Mouse (Mus musculus) erythroblast, embryonic 14.5 days (primary cell): Measurements from ENCODE around the gene Sun2. TPM values are rescaled to one million over a fixed set of nuclear protein-coding genes. Genes with fewer than 3 reads are reported as not detected.

Experiments used
- H3K27me3 ChIP-seq: 2 replicates; pipeline ENCODE4 v1.6.1; 2012; ENCODE audit warnings: inconsistent platforms; ENCODE audit not compliant: control insufficient read depth
- H3K36me3 ChIP-seq: 2 replicates; pipeline ENCODE4 v1.6.1; 2012; ENCODE audit warnings: mild to moderate bottlenecking, inconsistent platforms; ENCODE audit not compliant: control insufficient read depth
- H3K4me1 ChIP-seq: 2 replicates; pipeline ENCODE4 v1.6.1; 2012; ENCODE audit warnings: inconsistent platforms; ENCODE audit not compliant: control insufficient read depth
- H3K4me3 ChIP-seq: replicated peaks from 2 replicates; pipeline ENCODE3; 2012; ENCODE audit warnings: moderate library complexity, mild to moderate bottlenecking, inconsistent platforms
- H3K9me3 ChIP-seq: 2 replicates; pipeline ENCODE4 v1.6.1; 2012; ENCODE audit warnings: low read length, inconsistent platforms, mixed read lengths; ENCODE audit not compliant: control insufficient read depth
- GATA1 ChIP-seq: IDR thresholded peaks from 2 replicates; pipeline ENCODE4 v1.6.1; 2012; ENCODE audit warnings: low read length, inconsistent platforms, mixed read lengths
- TAL1 ChIP-seq: IDR thresholded peaks from 3 replicates; pipeline ENCODE4 v1.6.1; 2012; ENCODE audit warnings: low read length, inconsistent platforms, mixed read lengths
- polyA plus RNA-seq: library from polyadenylated mRNA; stranded (reverse); fragments of >175 nt; gene quantifications from 2 replicates; pipeline ENCODE4 v1.2.3, GENCODE M21; 2012

Gene Sun2
- polyA plus RNA-seq, 1 experiment, result 4.2 TPM

DNA sequence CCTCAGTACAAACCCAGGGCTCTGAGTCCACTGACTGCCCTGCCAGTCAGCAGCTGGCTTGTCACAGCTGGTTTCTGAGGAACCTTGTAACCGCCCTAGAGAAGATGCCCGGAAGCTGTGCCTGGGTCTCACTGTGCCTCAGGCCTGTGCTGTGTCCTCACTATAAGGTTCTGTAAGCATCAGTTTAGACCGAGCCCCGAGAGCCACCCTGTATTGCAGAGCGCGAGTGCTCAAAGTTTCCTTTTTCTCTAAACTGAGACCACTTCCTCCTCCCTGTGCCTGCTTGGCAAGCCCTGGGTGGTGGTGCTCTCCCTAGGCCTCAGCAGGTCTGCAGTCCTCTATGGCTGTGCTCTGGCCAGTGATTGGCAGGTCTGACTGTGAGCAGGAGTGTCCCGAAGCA is 6.8 kb upstream of the Sun2 start:
- TF ChIP-seq TAL1, result no peak
- TF ChIP-seq GATA1, result no peak
- peaks cover 3% of the 10 kb centered on the region for H3K4me1 ChIP-seq
- H3K4me3 ChIP-seq, result no peak overlapping the region
- peaks cover 8% of the 10 kb centered on the region for H3K27me3 ChIP-seq
- no peaks in the 10 kb centered on the region for H3K9me3 ChIP-seq
- no peaks in the 10 kb centered on the region for H3K36me3 ChIP-seq

DNA sequence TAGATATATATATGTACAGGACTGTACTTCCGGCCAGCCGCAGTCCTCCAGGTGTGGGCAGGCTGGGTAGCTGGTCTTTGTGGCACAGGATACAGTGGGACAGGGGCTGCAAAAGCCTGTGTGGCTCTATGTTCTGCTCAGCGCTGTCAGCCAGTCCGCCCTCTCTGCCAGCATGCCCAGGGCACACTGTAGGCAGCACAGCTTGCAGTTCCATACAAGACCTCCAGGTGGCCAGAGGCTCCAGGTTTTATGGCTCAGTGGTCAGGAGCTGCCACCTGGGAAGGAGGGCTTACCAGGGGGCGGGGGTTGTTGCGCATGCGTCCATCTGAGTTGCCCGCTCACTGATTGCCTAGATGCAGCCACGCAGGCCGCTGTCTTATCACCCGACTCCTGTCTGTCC is 5.7 kb upstream of the Sun2 start:
- H3K36me3 ChIP-seq, result no peaks in the 10 kb centered on the region
- TF ChIP-seq GATA1 (no peak), TAL1 (no peak)
- peaks cover 6% of the 10 kb centered on the region for H3K4me1 ChIP-seq
- peaks cover 8% of the 10 kb centered on the region for H3K27me3 ChIP-seq
- H3K9me3 ChIP-seq, result no peaks in the 10 kb centered on the region
- H3K4me3 ChIP-seq, result no peak overlapping the region

DNA sequence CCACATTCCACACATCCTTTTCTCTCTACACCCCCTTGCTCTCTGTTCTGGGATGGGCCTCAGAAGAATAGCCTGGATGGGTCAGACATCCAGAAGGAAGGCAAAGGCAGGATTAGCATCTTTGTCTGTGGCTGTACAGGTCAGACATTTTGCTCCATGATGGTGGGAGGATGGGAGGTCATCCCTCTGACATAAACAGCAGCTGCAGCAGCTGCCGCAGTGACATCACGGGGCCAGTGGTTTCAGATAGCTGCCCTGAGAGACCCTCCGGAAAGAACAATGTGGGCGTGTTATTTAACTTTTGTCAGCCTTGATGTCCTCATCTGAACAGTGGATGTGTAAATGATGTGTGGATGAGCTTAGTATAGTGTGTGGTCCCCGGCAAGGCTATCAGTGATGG is 3.5 kb upstream of the Sun2 start:
- no peak for TF ChIP-seq GATA1
- H3K9me3 ChIP-seq, result no peaks in the 10 kb centered on the region
- no peak overlapping the region for H3K4me3 ChIP-seq
- no peaks in the 10 kb centered on the region for H3K36me3 ChIP-seq
- peaks cover 14% of the 10 kb centered on the region for H3K27me3 ChIP-seq
- peaks cover 24% of the 10 kb centered on the region for H3K4me1 ChIP-seq

DNA sequence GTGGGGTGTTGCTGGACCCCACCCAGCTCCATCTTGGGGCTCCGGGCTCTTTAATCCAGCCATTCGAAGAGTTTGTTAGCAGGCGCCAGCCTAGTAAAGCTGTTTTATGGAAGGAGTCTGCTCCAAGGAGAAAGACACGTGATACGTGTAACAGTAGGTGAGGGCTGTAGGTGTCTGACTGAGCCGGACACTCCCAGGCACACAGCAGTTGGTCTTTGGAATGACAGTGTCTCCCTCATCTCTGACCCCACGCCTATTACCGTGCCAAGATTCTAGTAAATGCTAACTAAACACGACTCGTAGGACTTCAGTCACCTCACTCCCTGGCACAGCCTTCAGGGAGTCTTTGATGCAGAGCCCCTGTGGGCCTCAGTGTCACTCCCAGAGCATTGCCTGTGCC is 3.0 kb upstream of the Sun2 start:
- TF ChIP-seq GATA1 (no peak), TAL1 (no peak)
- no peak overlapping the region for H3K4me3 ChIP-seq
- H3K27me3 ChIP-seq, result peaks cover 19% of the 10 kb centered on the region
- no peaks in the 10 kb centered on the region for H3K9me3 ChIP-seq
- H3K4me1 ChIP-seq, result peaks cover 29% of the 10 kb centered on the region
- H3K36me3 ChIP-seq, result no peaks in the 10 kb centered on the region

DNA sequence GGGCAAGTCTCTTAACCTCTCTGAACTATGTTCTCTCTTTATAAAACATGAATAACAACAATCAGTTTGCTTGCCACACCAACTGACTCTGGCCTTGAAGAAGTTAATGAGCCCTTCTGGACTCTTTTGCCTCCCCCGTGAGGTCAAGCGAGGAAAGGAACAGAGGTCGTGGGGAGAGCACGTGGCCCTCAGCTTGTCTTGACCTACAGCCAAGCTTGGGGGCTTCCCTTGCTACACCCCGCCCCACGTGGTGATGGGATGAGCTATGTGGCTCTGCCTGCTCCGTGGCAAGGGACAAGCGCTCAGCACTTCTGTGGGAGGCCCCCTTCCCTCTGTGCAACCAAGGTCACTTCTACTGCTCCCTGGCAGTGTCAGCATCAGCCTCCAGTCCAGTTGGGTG is 2.4 kb upstream of the Sun2 start:
- Histone ChIP-seq H3K4me3 (no peak overlapping the region), H3K9me3 (no peaks in the 10 kb centered on the region), H3K36me3 (peaks cover under 1% of the 10 kb centered on the region; the same call in 1 of the 2 replicates), H3K4me1 (peaks cover 32% of the 10 kb centered on the region), H3K27me3 (peaks cover 19% of the 10 kb centered on the region)
- TF ChIP-seq TAL1 (no peak), GATA1 (no peak)

DNA sequence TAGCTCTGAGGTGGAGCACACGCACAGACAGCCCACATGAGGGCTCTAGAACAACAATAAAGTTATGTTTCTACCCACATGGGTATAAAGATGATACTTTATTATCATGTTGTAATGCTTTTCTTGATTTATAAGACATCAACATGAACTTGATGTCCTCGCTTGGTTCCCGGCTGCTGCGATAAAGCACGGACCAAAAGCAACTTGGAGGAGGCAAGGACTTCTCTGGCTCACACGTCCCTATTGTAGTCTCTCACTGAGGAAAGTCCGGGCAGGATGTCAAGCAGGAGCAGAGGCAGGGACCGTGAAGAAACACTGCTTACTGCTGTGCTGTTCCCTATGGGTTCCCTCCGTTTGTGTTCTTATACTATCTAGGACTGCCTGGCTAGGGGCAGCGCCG is 1.7 kb upstream of the Sun2 start:
- peaks cover 34% of the 10 kb centered on the region for H3K4me1 ChIP-seq
- H3K4me3 ChIP-seq, result no peak overlapping the region
- peaks cover 19% of the 10 kb centered on the region for H3K27me3 ChIP-seq
- H3K36me3 ChIP-seq, result peaks cover 8% of the 10 kb centered on the region
- H3K9me3 ChIP-seq, result no peaks in the 10 kb centered on the region
- TF ChIP-seq TAL1, result no peak
- no peak for TF ChIP-seq GATA1

DNA sequence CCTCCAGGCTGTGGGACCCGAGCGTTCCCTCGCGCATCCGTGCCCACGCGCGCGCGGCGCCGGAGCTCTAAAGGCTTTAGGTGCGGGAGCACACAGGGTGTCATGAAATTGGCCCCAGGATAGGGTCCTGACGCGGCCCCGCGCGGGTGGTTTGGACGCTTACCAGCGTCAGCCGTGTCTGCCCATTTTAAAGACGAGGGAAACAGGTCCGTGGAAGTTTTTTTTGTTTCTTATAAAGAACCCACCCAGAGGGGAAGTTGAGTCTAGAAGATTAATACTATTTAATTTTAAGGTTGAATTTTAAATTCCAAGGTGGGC is 329 bp upstream of the Sun2 start:
- Histone ChIP-seq H3K9me3 (no peaks in the 10 kb centered on the region), H3K4me1 (peaks cover 34% of the 10 kb centered on the region)

DNA sequence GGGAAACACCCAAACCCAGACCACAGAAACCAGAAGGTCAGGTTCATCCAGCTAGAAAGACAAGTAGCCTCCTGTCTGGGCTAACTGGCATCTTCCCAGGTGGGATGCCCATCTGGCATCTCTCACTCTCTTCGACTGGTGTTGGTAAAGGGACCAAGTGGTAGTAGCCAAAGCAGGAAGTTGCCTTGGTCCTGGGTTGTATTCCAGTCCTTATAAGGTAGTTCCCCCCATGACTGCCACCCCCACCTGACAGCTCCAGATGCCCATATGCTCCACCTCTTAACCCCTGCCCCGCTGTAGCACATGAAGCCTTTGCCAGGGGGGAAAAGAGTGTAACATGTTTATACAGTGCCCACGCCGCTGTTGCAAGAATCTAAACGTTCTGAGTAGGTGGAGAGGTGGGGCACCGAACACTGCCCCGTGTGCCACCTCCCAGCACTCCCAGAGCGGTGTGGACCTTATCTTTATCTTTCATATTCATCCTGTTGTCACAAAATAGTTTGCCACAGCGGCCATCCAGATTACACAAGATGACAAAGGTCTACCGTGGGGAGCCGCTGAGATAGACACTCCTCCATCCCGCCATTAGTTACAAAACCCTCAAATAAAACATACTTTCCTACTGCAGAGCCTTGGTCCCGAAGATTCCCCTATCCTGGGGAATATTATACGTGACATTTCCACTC is 1.0 kb downstream of the Sun2 start:
- peaks cover 34% of the 10 kb centered on the region for H3K4me1 ChIP-seq
- peak overlapping the region; percentile 88 for H3K4me3 ChIP-seq
- no peaks in the 10 kb centered on the region for H3K9me3 ChIP-seq
- peaks cover 19% of the 10 kb centered on the region for H3K27me3 ChIP-seq
- TF ChIP-seq GATA1 (no peak), TAL1 (no peak)
- peaks cover 35% of the 10 kb centered on the region for H3K36me3 ChIP-seq

More for the DNA sequence above, 329 bp upstream of the Sun2 start:
- Histone ChIP-seq H3K36me3 (peaks cover 21% of the 10 kb centered on the region), H3K27me3 (peaks cover 19% of the 10 kb centered on the region), H3K4me3 (peak overlapping the region; percentile 88)
- TF ChIP-seq GATA1, result no peak
- no peak for TF ChIP-seq TAL1

DNA sequence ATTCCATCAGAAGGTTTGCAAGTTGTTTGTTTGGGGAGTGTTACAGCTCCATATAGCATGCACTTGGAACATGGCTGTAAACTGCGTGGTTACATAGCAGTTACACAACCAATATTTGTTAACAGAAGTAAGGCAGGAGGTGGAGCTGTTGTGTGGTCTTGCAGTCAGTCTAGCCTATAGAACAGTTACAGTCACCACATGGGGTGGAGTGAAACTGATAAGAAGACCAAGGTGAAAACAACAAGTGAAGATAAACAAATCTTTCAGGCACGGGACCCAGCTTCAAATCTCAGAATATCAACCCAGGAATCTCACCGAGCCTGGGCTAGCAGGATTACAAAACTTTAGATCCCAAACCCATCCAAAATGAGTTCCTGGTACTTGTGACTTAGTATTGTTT is 1.6 kb downstream of the Sun2 start:
- Histone ChIP-seq H3K9me3 (no peaks in the 10 kb centered on the region), H3K27me3 (peaks cover 18% of the 10 kb centered on the region), H3K4me3 (peak overlapping the region; percentile 88), H3K36me3 (peaks cover 38% of the 10 kb centered on the region), H3K4me1 (peaks cover 34% of the 10 kb centered on the region)
- TF ChIP-seq TAL1 (no peak), GATA1 (no peak)

DNA sequence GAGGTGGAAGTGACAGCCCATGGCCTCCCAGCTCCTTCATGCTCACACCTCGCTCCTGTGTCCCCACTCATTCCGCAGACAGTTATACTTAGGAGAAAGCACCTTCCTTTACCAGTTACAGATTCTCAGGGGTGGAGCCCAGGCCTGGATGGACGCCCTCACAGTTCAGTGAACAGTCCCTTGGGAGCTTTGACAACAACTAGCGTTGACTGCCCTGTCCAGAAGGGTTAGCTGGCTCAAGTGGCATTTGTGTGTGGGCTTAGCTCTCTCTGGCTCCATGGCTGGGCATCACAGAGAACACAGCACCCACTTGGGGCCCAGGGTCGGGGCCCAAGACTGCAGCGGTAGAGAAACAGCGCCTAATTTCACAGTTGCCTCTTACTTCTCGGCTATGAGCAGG is 8.0 kb downstream of the Sun2 start:
- Histone ChIP-seq H3K27me3 (no peaks in the 10 kb centered on the region), H3K36me3 (peaks cover 80% of the 10 kb centered on the region), H3K4me3 (no peak overlapping the region), H3K9me3 (no peaks in the 10 kb centered on the region), H3K4me1 (no peaks in the 10 kb centered on the region; the same call in 1 of the 2 replicates)
- TF ChIP-seq TAL1, result no peak
- TF ChIP-seq GATA1, result no peak

DNA sequence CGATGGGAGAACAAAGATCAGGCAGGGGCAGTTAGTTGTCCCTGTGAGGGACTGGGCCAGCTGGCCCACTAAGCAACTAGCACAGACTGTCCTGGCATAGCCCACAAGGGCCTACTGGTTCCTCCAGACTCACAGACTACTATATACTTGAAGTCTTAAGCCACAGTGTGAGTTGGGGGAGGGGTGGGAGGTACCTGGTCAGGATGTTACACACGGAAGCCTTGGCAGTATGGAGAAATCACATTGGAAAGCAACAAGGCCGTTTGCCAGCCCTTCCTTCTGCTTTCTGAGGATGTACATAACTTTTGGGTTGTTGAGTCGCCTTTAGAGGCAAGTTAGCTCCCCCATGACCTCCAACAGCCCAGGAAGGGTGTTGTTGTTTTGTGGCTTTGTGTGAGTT is 8.7 kb downstream of the Sun2 start:
- Histone ChIP-seq H3K27me3 (no peaks in the 10 kb centered on the region), H3K36me3 (peaks cover 80% of the 10 kb centered on the region), H3K4me3 (no peak overlapping the region), H3K4me1 (no peaks in the 10 kb centered on the region), H3K9me3 (no peaks in the 10 kb centered on the region)
- no peak for TF ChIP-seq GATA1
- no peak for TF ChIP-seq TAL1
